Mouse (Mus musculus): ENCODE measurements at regions not wholly inside any gene's neighbourhood (a gene's known extent, or its start where the extent isn't known, plus 50 kb on each side); places are given as distances from the start of the nearest gene placed in this dataset.

- no peaks in the 10 kb centered on the region for H3K4me1 ChIP-seq (ENCODE audit: control insufficient read depth, insufficient read depth, low read length)
- no peak overlapping the region for H3K4me3 ChIP-seq (replicated peaks; ENCODE audit: control insufficient read depth, low read depth, low read length)
Observed at GRCm38 (mm10) chr15:61789847-61790562, 867.2 kb upstream of the A1bg start.

GRCm38 (mm10) chr15:61787046-61787445 is 864.2 kb upstream of the A1bg start:
- no peak overlapping the region for H3K4me3 ChIP-seq (replicated peaks; ENCODE audit: control insufficient read depth, low read depth, low read length)
- no peaks in the 10 kb centered on the region for H3K4me1 ChIP-seq (ENCODE audit: control insufficient read depth, insufficient read depth, low read length)
- H3K27ac ChIP-seq (ENCODE audit: control insufficient read depth, insufficient read depth, low read depth, low read length, poor library complexity): no peak overlapping the region
- 79% methylated on average over 1 of the region's 1 CpGs for WGBS
- no peak for TF ChIP-seq POLR2A (IDR thresholded peaks at IDR 0.05; ENCODE audit: borderline replicate concordance, control insufficient read depth, low read depth, low read length)

More at GRCm38 (mm10) chr15:61789847-61790562, 867.2 kb upstream of the A1bg start:
- WGBS: 64% methylated on average over 7 of the region's 7 CpGs
- TF ChIP-seq POLR2A (IDR thresholded peaks at IDR 0.05; ENCODE audit: borderline replicate concordance, control insufficient read depth, low read depth, low read length) (no peak), CTCF (IDR thresholded peaks at IDR 0.05; ENCODE audit: control insufficient read depth, insufficient read depth, low read length) (no peak)
- H3K27ac ChIP-seq (ENCODE audit: control insufficient read depth, insufficient read depth, low read depth, low read length, poor library complexity): no peak overlapping the region

GRCm38 (mm10) chr15:61781531-61781930 is 858.7 kb upstream of the A1bg start:
- Histone ChIP-seq H3K27ac (ENCODE audit: control insufficient read depth, insufficient read depth, low read depth, low read length, poor library complexity) (no peak overlapping the region), H3K4me1 (ENCODE audit: control insufficient read depth, insufficient read depth, low read length) (no peaks in the 10 kb centered on the region), H3K4me3 (replicated peaks; ENCODE audit: control insufficient read depth, low read depth, low read length) (no peak overlapping the region)
- 67% methylated on average over 2 of the region's 2 CpGs for WGBS
- no peak for TF ChIP-seq POLR2A (IDR thresholded peaks at IDR 0.05; ENCODE audit: borderline replicate concordance, control insufficient read depth, low read depth, low read length)
- no peak for TF ChIP-seq CTCF (IDR thresholded peaks at IDR 0.05; ENCODE audit: control insufficient read depth, insufficient read depth, low read length)

GRCm38 (mm10) chr15:61772996-61773395 is 850.2 kb upstream of the A1bg start:
- Histone ChIP-seq H3K4me1 (ENCODE audit: control insufficient read depth, insufficient read depth, low read length) (no peaks in the 10 kb centered on the region), H3K27ac (ENCODE audit: control insufficient read depth, insufficient read depth, low read depth, low read length, poor library complexity) (no peak overlapping the region), H3K4me3 (replicated peaks; ENCODE audit: control insufficient read depth, low read depth, low read length) (no peak overlapping the region)
- TF ChIP-seq CTCF (IDR thresholded peaks at IDR 0.05; ENCODE audit: control insufficient read depth, insufficient read depth, low read length) (no peak), POLR2A (IDR thresholded peaks at IDR 0.05; ENCODE audit: borderline replicate concordance, control insufficient read depth, low read depth, low read length) (no peak)
- WGBS: 65% methylated on average over 4 of the region's 4 CpGs

- H3K27ac ChIP-seq (ENCODE audit: control insufficient read depth, insufficient read depth, low read depth, low read length, poor library complexity): no peak overlapping the region
- TF ChIP-seq POLR2A (IDR thresholded peaks at IDR 0.05; ENCODE audit: borderline replicate concordance, control insufficient read depth, low read depth, low read length) (no peak), CTCF (IDR thresholded peaks at IDR 0.05; ENCODE audit: control insufficient read depth, insufficient read depth, low read length) (no peak)
- H3K4me3 ChIP-seq (replicated peaks; ENCODE audit: control insufficient read depth, low read depth, low read length): no peak overlapping the region
- H3K4me1 ChIP-seq (ENCODE audit: control insufficient read depth, insufficient read depth, low read length): no peaks in the 10 kb centered on the region
- 38% methylated on average over 14 of the region's 14 CpGs for WGBS
Observed at GRCm38 (mm10) chr15:61770721-61771542, 848.1 kb upstream of the A1bg start.

- Histone ChIP-seq H3K4me1 (ENCODE audit: control insufficient read depth, insufficient read depth, low read length) (no peaks in the 10 kb centered on the region), H3K27ac (ENCODE audit: control insufficient read depth, insufficient read depth, low read depth, low read length, poor library complexity) (no peak overlapping the region), H3K4me3 (replicated peaks; ENCODE audit: control insufficient read depth, low read depth, low read length) (no peak overlapping the region)
- WGBS: 64% methylated on average over 2 of the region's 2 CpGs
- TF ChIP-seq CTCF (IDR thresholded peaks at IDR 0.05; ENCODE audit: control insufficient read depth, insufficient read depth, low read length): no peak
Observed at GRCm38 (mm10) chr15:61766544-61767094, 843.8 kb upstream of the A1bg start.

GRCm38 (mm10) chr15:61753802-61754201 is 831.0 kb upstream of the A1bg start:
- no peak overlapping the region for H3K27ac ChIP-seq (ENCODE audit: control insufficient read depth, insufficient read depth, low read depth, low read length, poor library complexity)
- 95% methylated on average over 2 of the region's 2 CpGs for WGBS
- TF ChIP-seq POLR2A (IDR thresholded peaks at IDR 0.05; ENCODE audit: borderline replicate concordance, control insufficient read depth, low read depth, low read length) (no peak), CTCF (IDR thresholded peaks at IDR 0.05; ENCODE audit: control insufficient read depth, insufficient read depth, low read length) (no peak)

GRCm38 (mm10) chr15:61723696-61724095 is 800.9 kb upstream of the A1bg start:
- no peak overlapping the region for H3K27ac ChIP-seq (ENCODE audit: control insufficient read depth, insufficient read depth, low read depth, low read length, poor library complexity)
- H3K4me3 ChIP-seq (replicated peaks; ENCODE audit: control insufficient read depth, low read depth, low read length): no peak overlapping the region
- TF ChIP-seq POLR2A (IDR thresholded peaks at IDR 0.05; ENCODE audit: borderline replicate concordance, control insufficient read depth, low read depth, low read length): no peak
- no peak for TF ChIP-seq CTCF (IDR thresholded peaks at IDR 0.05; ENCODE audit: control insufficient read depth, insufficient read depth, low read length)
- 64% methylated on average over 1 of the region's 1 CpGs for WGBS
- no peaks in the 10 kb centered on the region for H3K4me1 ChIP-seq (ENCODE audit: control insufficient read depth, insufficient read depth, low read length)

More at GRCm38 (mm10) chr15:61753802-61754201, 831.0 kb upstream of the A1bg start:
- no peak overlapping the region for H3K4me3 ChIP-seq (replicated peaks; ENCODE audit: control insufficient read depth, low read depth, low read length)
- no peaks in the 10 kb centered on the region for H3K4me1 ChIP-seq (ENCODE audit: control insufficient read depth, insufficient read depth, low read length)
